Mouse (Mus musculus) monocyte, adult 5-6 weeks (primary cell): ENCODE results near the gene Slc35f1. TPM values are rescaled to one million over a fixed set of nuclear protein-coding genes. Genes with fewer than 3 reads are reported as not detected.

Source experiments
- ATAC-seq: fragments of 153-309, 156-312 bp; replicated peaks from 2 replicates; pipeline ENCODE4 v1.8.0; 2017; ENCODE audit warnings: mild to moderate bottlenecking; ENCODE audit not compliant: low TSS enrichment, insufficient number of reproducible peaks, severe bottlenecking, poor library complexity, low FRiP score
- total RNA-seq: library from RNA; stranded (forward); fragments of 200-1000, 200-491, 200-594 nt; gene quantifications from 3 replicates; pipeline ENCODE4 v1.2.3, GENCODE M21; 2017

Gene Slc35f1
- total RNA-seq, 1 experiment from 2014 or later, result not detected

- no peak for ATAC-seq
These were observed 323.5 kb downstream of the Slc35f1 start for GRCm38 (mm10) chr10:53013878-53014277.

- no peak for ATAC-seq
These were observed 338.1 kb downstream of the Slc35f1 start for GRCm38 (mm10) chr10:53028454-53028853.

- ATAC-seq, result no peak
These were observed 344.9 kb downstream of the Slc35f1 start for GRCm38 (mm10) chr10:53035202-53035601.

GRCm38 (mm10) chr10:53045931-53046330 is 355.6 kb downstream of the Slc35f1 start:
- ATAC-seq, result no peak

GRCm38 (mm10) chr10:53052521-53052920 is 362.2 kb downstream of the Slc35f1 start:
- no peak for ATAC-seq

GRCm38 (mm10) chr10:53060745-53061144 is 370.4 kb downstream of the Slc35f1 start:
- no peak for ATAC-seq

GRCm38 (mm10) chr10:53062741-53063140 is 372.4 kb downstream of the Slc35f1 start:
- no peak for ATAC-seq

GRCm38 (mm10) chr10:53087811-53088210 is 397.5 kb downstream of the Slc35f1 start:
- ATAC-seq, result no peak

GRCm38 (mm10) chr10:53091525-53091924 is 401.2 kb downstream of the Slc35f1 start:
- ATAC-seq, result no peak

- ATAC-seq, result no peak
These were observed 406.1 kb downstream of the Slc35f1 start for GRCm38 (mm10) chr10:53096446-53096845.

GRCm38 (mm10) chr10:53100881-53101280 is 410.5 kb downstream of the Slc35f1 start:
- no peak for ATAC-seq

- no peak for ATAC-seq
These were observed 411.1 kb downstream of the Slc35f1 start for GRCm38 (mm10) chr10:53101412-53101811.

- no peak for ATAC-seq
These were observed 412.1 kb downstream of the Slc35f1 start for GRCm38 (mm10) chr10:53102423-53102822.

GRCm38 (mm10) chr10:53115028-53115427 is 424.7 kb downstream of the Slc35f1 start:
- ATAC-seq, result no peak

GRCm38 (mm10) chr10:53115673-53116398 is 425.5 kb downstream of the Slc35f1 start:
- ATAC-seq, result no peak

GRCm38 (mm10) chr10:53120608-53121007 is 430.3 kb downstream of the Slc35f1 start:
- ATAC-seq, result no peak

GRCm38 (mm10) chr10:53124365-53124764 is 434.0 kb downstream of the Slc35f1 start:
- no peak for ATAC-seq

- ATAC-seq, result no peak
These were observed 442.4 kb downstream of the Slc35f1 start for GRCm38 (mm10) chr10:53132707-53133106.

- ATAC-seq, result no peak
These were observed 460.0 kb downstream of the Slc35f1 start for GRCm38 (mm10) chr10:53150321-53150720.

GRCm38 (mm10) chr10:53150916-53151315 is 460.6 kb downstream of the Slc35f1 start:
- ATAC-seq, result no peak

GRCm38 (mm10) chr10:53156374-53156773 is 466.0 kb downstream of the Slc35f1 start:
- no peak for ATAC-seq
